Mouse (Mus musculus) heart, postnatal 14 days (tissue): ENCODE measurements around the gene Wasl. TPM values are rescaled to one million over a fixed set of nuclear protein-coding genes. Genes with fewer than 3 reads are reported as not detected.

Experiments
- DNase-seq, 2 experiments: peaks; one replicate each; pipeline ENCODE4 v3.0.0; 2021 to 2022
- intact Hi-C: fragments of 180-260 bp; cut with DNase I; formaldehyde crosslinking; loops from one replicate; pipeline ENCODE4 v1.15.1; 2025
- total RNA-seq, 2 experiments: library from RNA; stranded (reverse); gene quantifications; 2 replicates each; pipeline ENCODE4 v1.2.3; 2021

Wasl gene
- total RNA-seq, 2 experiments from 2014 or later, result 30.7 to 32.9 TPM

GRCm38 (mm10) chr6:24569711-24570110, 95.1 kb downstream of the Wasl start:
- intact Hi-C loops, result loop anchor here (1.0 to 5.0 kb wide), 5 partner anchors 17 to 151 kb away; no protein-coding TSS in a partner anchor
- no peak for DNase-seq

- no peak for DNase-seq
- intact Hi-C loops, result loop anchor here (1.0 to 5.0 kb wide), 3 partner anchors 37 to 152 kb away; no protein-coding TSS in a partner anchor
These were observed 95.8 kb downstream of the Wasl start for GRCm38 (mm10) chr6:24568963-24569362.

GRCm38 (mm10) chr6:24564886-24565285, 99.9 kb downstream of the Wasl start:
- intact Hi-C loops, result loop anchor here (5.0 kb wide), 1 partner anchor 33 kb away; no protein-coding TSS in a partner anchor
- no peak for DNase-seq

GRCm38 (mm10) chr6:24564081-24564480, 100.7 kb downstream of the Wasl start:
- DNase-seq, result no peak
- intact Hi-C loops, result no loop called here

Other genes starting within 250 kb of the Wasl start
- gene Iqub, start 149.9 kb downstream of the Wasl start, total RNA-seq, result under 1 TPM; 0.29 to 0.38 TPM
- 1,000 to 10,000 TPM; 1,207 to 1,226 TPM for gene Ndufa5, start 137.0 kb downstream of the Wasl start, total RNA-seq
- 10 to 100 TPM; 42.9 to 47.5 TPM for gene Asb15, start 136.9 kb downstream of the Wasl start, total RNA-seq
- gene Lmod2, start 67.2 kb downstream of the Wasl start, total RNA-seq, result 100 to 1,000 TPM; 413 to 423 TPM
- not detected for gene Hyal6, start 68.2 kb upstream of the Wasl start, total RNA-seq
- gene Hyal4, start 83.3 kb upstream of the Wasl start, total RNA-seq, result not detected
- not detected for gene Spam1, start 126.2 kb upstream of the Wasl start, total RNA-seq
- gene Hyal5, start 193.0 kb upstream of the Wasl start, total RNA-seq, result not detected